Mouse (Mus musculus) thymus, adult 2 months (tissue): Measurements from ENCODE around the gene Nfxl1. TPM values are rescaled to one million over a fixed set of nuclear protein-coding genes. Genes with fewer than 3 reads are reported as not detected.

Source experiments
- DNase-seq: peaks from one replicate; pipeline ENCODE4 v3.0.0; 2021
- H3K27ac ChIP-seq: fragments of 200-500 bp; 2 replicates; pipeline ENCODE4 v1.5.1; 2012; ENCODE audit warnings: low read length, control low read depth; ENCODE audit not compliant: control insufficient read depth, insufficient read depth
- H3K27me3 ChIP-seq: fragments of 200-500 bp; 2 replicates; pipeline ENCODE4 v1.6.1; 2012; ENCODE audit warnings: mild to moderate bottlenecking, low read length, moderate library complexity, mixed read lengths; ENCODE audit not compliant: control insufficient read depth, insufficient read depth
- H3K36me3 ChIP-seq: fragments of 200-500 bp; 2 replicates; pipeline ENCODE4 v1.6.1; 2012; ENCODE audit warnings: mild to moderate bottlenecking, low read length, moderate library complexity; ENCODE audit not compliant: control insufficient read depth, insufficient read depth
- H3K4me1 ChIP-seq: fragments of 200-500 bp; replicated peaks from 2 replicates; pipeline ENCODE4 v1.6.1; 2012; ENCODE audit warnings: low read length; ENCODE audit not compliant: control insufficient read depth, insufficient read depth
- H3K4me3 ChIP-seq: fragments of 200-500 bp; 2 replicates; pipeline ENCODE4 v1.5.1; 2012; ENCODE audit warnings: mild to moderate bottlenecking, low read length, control low read depth, moderate library complexity; ENCODE audit not compliant: control insufficient read depth, insufficient read depth
- CTCF ChIP-seq: fragments of 200-500 bp; IDR thresholded peaks from 2 replicates; pipeline ENCODE4 v1.5.1; 2012; ENCODE audit warnings: mild to moderate bottlenecking, control low read depth, low read length, moderate library complexity, borderline replicate concordance; ENCODE audit not compliant: control insufficient read depth, poor library complexity, insufficient read depth; ENCODE audit errors: extremely low read depth
- POLR2A ChIP-seq: fragments of 200-500 bp; IDR thresholded peaks from 2 replicates; pipeline ENCODE4 v1.6.1; 2012; ENCODE audit warnings: mild to moderate bottlenecking, low read length, control low read depth, moderate library complexity; ENCODE audit not compliant: control insufficient read depth, poor library complexity, insufficient read depth; ENCODE audit errors: extremely low read depth
- WGBS: fragments of 180-500 bp; shearing (Covaris S2); methylation state at CpG from one replicate; pipeline ENCODE4 v1.1.7; 2018; 5-methylcytosine and 5-hydroxymethylcytosine counted together
- polyA plus RNA-seq: library from polyadenylated mRNA; depleted of rRNA; stranded (reverse); fragments of >200 nt; gene quantifications from 2 replicates; pipeline ENCODE4 v1.2.3, GENCODE M21; 2012

Nfxl1 gene
- polyA plus RNA-seq, 1 experiment, result 7.8 TPM

DNA sequence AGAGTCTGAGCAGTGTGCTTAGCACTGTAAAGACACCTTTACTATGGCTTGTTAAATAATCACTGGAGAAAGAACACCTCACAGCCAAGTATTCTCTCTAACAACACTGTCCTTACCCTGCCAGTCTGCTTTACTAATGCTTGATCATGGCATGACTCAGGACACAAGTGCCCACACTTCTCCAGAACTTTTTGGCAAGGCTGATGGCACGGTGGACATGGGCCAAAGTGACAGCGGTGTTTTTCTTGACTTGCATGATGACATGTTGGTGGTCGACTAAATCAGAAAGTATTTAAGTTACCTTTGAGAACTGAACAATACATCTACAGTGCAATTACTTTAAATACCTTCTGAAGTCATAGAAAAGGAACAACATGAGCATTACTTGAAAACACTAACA, 30.6 kb downstream of the Nfxl1 start:
- WGBS, result 94% methylated on average over 3 of the region's 3 CpGs
- H3K4me3 ChIP-seq, result no peak overlapping the region
- H3K27ac ChIP-seq, result no peak overlapping the region
- H3K36me3 ChIP-seq, result peaks cover 8% of the 10 kb centered on the region; the same call in 1 of the 2 replicates
- no peaks in the 10 kb centered on the region for H3K27me3 ChIP-seq
- DNase-seq, result no peak
- H3K4me1 ChIP-seq, result no peaks in the 10 kb centered on the region
- no peak for TF ChIP-seq CTCF
- TF ChIP-seq POLR2A, result no peak

- DNase-seq, result no peak
- WGBS, result 96% methylated on average over 5 of the region's 5 CpGs
- H3K27ac ChIP-seq, result no peak overlapping the region
- H3K36me3 ChIP-seq, result 0 out of 2 replicates have a peak, but pooled peaks cover 5% of the 10 kb centered on the region
- H3K4me1 ChIP-seq, result no peaks in the 10 kb centered on the region
- no peak overlapping the region for H3K4me3 ChIP-seq
- TF ChIP-seq POLR2A (no peak), CTCF (no peak)
- H3K27me3 ChIP-seq, result no peaks in the 10 kb centered on the region
These were observed 45.7 kb downstream of the Nfxl1 start for GRCm38 (mm10) chr5:72513808-72514207.

GRCm38 (mm10) chr5:72505740-72506139, 53.7 kb downstream of the Nfxl1 start:
- no peak for DNase-seq
- no peak overlapping the region for H3K4me3 ChIP-seq
- no peak overlapping the region for H3K27ac ChIP-seq
- H3K27me3 ChIP-seq, result peaks cover 9% of the 10 kb centered on the region
- no peaks in the 10 kb centered on the region for H3K36me3 ChIP-seq
- TF ChIP-seq CTCF (no peak), POLR2A (no peak)
- WGBS, result 70% methylated on average over 5 of the region's 5 CpGs
- no peaks in the 10 kb centered on the region for H3K4me1 ChIP-seq

GRCm38 (mm10) chr5:72503531-72504523, 55.7 kb downstream of the Nfxl1 start, which contains the start of gene Corin:
Gene Corin (minus strand): TSS chr5:72504473.
- Histone ChIP-seq H3K27me3 (peaks cover 9% of the 10 kb centered on the region), H3K27ac (no peak within 1 kb of the TSS), H3K36me3 (no peaks in the 10 kb centered on the region), H3K4me3 (no peak within 1 kb of the TSS), H3K4me1 (no peaks in the 10 kb centered on the region)
- WGBS, result 4% methylated on average over 64 of the region's 64 CpGs
- no peak for DNase-seq
- no peak for TF ChIP-seq POLR2A
- no peak for TF ChIP-seq CTCF

GRCm38 (mm10) chr5:72502778-72503177, 56.7 kb downstream of the Nfxl1 start:
- Histone ChIP-seq H3K27me3 (peaks cover 9% of the 10 kb centered on the region), H3K4me3 (no peak overlapping the region), H3K27ac (no peak overlapping the region), H3K36me3 (no peaks in the 10 kb centered on the region), H3K4me1 (no peaks in the 10 kb centered on the region)
- WGBS, result 78% methylated on average over 8 of the region's 8 CpGs
- no peak for DNase-seq
- TF ChIP-seq CTCF, result no peak

DNA sequence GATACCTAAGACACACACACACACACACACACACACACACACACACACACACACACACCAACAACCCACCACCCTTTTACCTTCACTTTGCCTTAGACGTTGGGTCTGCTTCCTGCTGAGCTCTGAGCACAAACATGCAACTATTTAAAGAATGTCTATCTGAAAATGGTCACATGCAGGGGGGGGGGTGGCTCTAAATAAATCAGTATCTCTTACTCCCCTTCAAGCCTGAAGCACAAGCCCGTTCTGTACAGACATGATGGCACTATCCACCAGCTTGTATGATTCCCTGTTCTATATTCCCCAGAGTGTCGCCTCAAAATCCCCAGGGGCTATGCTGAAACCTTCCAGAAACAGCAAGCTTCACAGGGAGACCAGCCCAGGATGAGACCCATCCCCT, 57.7 kb downstream of the Nfxl1 start:
- H3K36me3 ChIP-seq, result no peaks in the 10 kb centered on the region
- no peak for DNase-seq
- H3K4me3 ChIP-seq, result no peak overlapping the region
- H3K27ac ChIP-seq, result no peak overlapping the region
- no peak for TF ChIP-seq POLR2A
- TF ChIP-seq CTCF, result no peak
- no peaks in the 10 kb centered on the region for H3K4me1 ChIP-seq
- 70% methylated on average over 3 of the region's 3 CpGs for WGBS
- peaks cover 9% of the 10 kb centered on the region for H3K27me3 ChIP-seq

DNA sequence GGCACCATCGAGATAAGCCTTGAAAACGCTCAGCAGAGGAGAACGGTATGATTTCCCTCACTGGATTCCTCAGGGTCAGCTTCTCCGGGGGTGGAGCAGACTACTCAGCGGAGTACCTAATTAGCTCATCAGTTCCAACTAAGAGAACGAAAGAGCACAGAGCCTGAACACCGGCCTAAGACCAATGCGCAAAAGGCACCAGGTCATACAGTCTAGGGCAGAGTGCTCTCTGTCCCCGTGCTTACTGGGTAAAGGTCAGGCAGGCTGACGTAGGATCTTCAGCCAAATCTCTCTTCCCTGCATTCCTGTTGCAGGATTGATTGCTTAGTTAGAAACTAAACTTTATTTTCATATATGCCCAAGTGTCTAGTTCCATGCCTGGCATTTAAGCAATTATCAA, 61.2 kb downstream of the Nfxl1 start:
- no peak overlapping the region for H3K4me3 ChIP-seq
- no peaks in the 10 kb centered on the region; the same call in 1 of the 2 replicates for H3K27me3 ChIP-seq
- no peak for TF ChIP-seq CTCF
- H3K36me3 ChIP-seq, result no peaks in the 10 kb centered on the region
- no peak overlapping the region for H3K27ac ChIP-seq
- no peaks in the 10 kb centered on the region for H3K4me1 ChIP-seq
- no peak for DNase-seq
- WGBS, result 92% methylated on average over 10 of the region's 10 CpGs
